Mouse (Mus musculus) heart, embryonic 12.5 days (tissue): ENCODE results near the gene Gp6. TPM values are rescaled to one million over a fixed set of nuclear protein-coding genes. Genes with fewer than 3 reads are reported as not detected.

Experiments used
- ATAC-seq: fragments of 200-750 bp; cut with Nextera tagmentation; 2 replicates; pipeline ENCODE4 v1.8.0; 2017; ENCODE audit warnings: moderate TSS enrichment, moderate library complexity; ENCODE audit not compliant: insufficient number of reproducible peaks, low FRiP score
- H3K27ac ChIP-seq: fragments of 300-500 bp; sonication (generic); 2 replicates; pipeline ENCODE4 v1.5.1; 2016; ENCODE audit warnings: mild to moderate bottlenecking, moderate library complexity; ENCODE audit not compliant: poor library complexity, severe bottlenecking
- H3K27me3 ChIP-seq: fragments of 300-500 bp; sonication (generic); replicated peaks from 2 replicates; pipeline ENCODE4 v1.6.1; 2016; ENCODE audit warnings: mild to moderate bottlenecking, moderate library complexity
- H3K36me3 ChIP-seq: fragments of 300-500 bp; sonication (generic); 2 replicates; pipeline ENCODE4 v1.6.1; 2016; ENCODE audit warnings: mild to moderate bottlenecking, moderate library complexity
- H3K4me1 ChIP-seq: fragments of 300-500 bp; sonication (generic); replicated peaks from 2 replicates; pipeline ENCODE4 v1.6.1; 2016; ENCODE audit warnings: mild to moderate bottlenecking
- H3K4me2 ChIP-seq: fragments of 300-500 bp; sonication (generic); 2 replicates; pipeline ENCODE4 v1.6.1; 2016; ENCODE audit warnings: mild to moderate bottlenecking, moderate library complexity
- H3K4me3 ChIP-seq: fragments of 300-500 bp; sonication (generic); 2 replicates; pipeline ENCODE4 v1.5.1; 2016; ENCODE audit warnings: mild to moderate bottlenecking
- H3K9ac ChIP-seq: fragments of 300-500 bp; sonication (generic); 2 replicates; pipeline ENCODE4 v1.6.1; 2016; ENCODE audit warnings: mild to moderate bottlenecking, moderate library complexity
- H3K9me3 ChIP-seq: fragments of 300-500 bp; sonication (generic); replicated peaks from 2 replicates; pipeline ENCODE4 v1.6.1; 2016; ENCODE audit warnings: mild to moderate bottlenecking, moderate library complexity
- WGBS: fragments of 180-500 bp; shearing (Covaris S2); methylation state at CpG from one replicate; pipeline ENCODE4 v1.1.7; 2016; 5-methylcytosine and 5-hydroxymethylcytosine counted together
- polyA plus RNA-seq: library from polyadenylated mRNA; unstranded; fragments of >200 nt; fragmentation: Nextera tagmentation; extraction: Ambion mirVana; gene quantifications from 2 replicates; pipeline ENCODE4 v1.2.1, GENCODE M21; 2016

Gene Gp6
- 0.47 and 1.3 TPM in 2 replicates for polyA plus RNA-seq

DNA sequence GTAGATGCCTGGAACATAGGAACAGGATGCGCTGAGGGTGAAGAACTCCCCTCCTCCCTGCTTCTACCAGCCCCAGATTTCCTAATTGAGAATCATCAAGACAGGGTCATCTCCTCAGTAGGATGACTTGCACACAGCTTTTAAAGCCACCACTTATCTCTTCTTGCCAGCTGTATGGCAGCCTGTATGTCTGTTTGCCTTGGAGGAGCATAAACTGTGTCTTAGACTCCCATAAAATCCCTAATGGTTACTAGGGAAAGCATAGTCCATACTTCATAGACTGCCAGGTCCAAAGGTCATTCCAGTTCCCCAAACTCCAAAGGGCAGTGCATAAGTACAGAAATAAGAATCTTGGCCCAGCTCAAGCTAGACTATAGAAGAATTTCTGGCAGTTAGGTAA lies at the start of gene Gp6:
Gene Gp6, minus strand, starts transcription at position 15 of the 400 bp plus-strand sequence.
- no peaks in the 10 kb centered on the region for H3K4me1 ChIP-seq
- no peak within 1 kb of the TSS for H3K4me3 ChIP-seq
- ATAC-seq, result no peak
- no peak within 1 kb of the TSS for H3K27ac ChIP-seq
- H3K36me3 ChIP-seq, result no peaks in the 10 kb centered on the region
- no peak within 1 kb of the TSS for H3K9ac ChIP-seq
- WGBS, result 76% methylated on average over 1 of the region's 1 CpGs
- H3K9me3 ChIP-seq, result no peaks in the 10 kb centered on the region
- no peak within 1 kb of the TSS for H3K4me2 ChIP-seq
- no peaks in the 10 kb centered on the region for H3K27me3 ChIP-seq

DNA sequence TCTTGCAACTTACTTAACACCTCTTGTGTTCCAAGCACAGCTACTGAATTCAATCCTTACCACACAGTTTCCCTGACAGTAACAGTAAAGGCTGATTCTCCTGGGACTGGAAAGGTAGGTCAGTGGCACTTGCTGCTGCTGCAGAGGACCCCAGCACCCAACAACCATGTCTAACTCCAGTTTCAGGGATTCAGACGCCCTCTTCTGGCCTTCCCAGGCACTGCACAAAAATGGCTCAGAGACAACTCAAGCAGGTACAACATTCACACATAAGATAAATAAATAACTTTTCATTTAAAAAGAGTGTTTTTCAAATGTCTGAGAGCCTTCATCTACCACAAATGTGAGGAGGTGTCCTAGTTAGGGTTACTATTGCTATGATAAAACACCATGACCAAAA lies 49.6 kb upstream of the Gp6 start:
- no peaks in the 10 kb centered on the region; the same call in 1 of the 2 replicates for H3K9me3 ChIP-seq
- no peak overlapping the region for H3K27ac ChIP-seq
- no peak overlapping the region for H3K4me2 ChIP-seq
- ATAC-seq, result no peak
- H3K27me3 ChIP-seq, result no peaks in the 10 kb centered on the region
- H3K4me1 ChIP-seq, result peaks cover 6% of the 10 kb centered on the region
- H3K4me3 ChIP-seq, result no peak overlapping the region
- 0% methylated on average over 1 of the region's 1 CpGs for WGBS
- H3K36me3 ChIP-seq, result peaks cover 24% of the 10 kb centered on the region
- no peak overlapping the region for H3K9ac ChIP-seq

DNA sequence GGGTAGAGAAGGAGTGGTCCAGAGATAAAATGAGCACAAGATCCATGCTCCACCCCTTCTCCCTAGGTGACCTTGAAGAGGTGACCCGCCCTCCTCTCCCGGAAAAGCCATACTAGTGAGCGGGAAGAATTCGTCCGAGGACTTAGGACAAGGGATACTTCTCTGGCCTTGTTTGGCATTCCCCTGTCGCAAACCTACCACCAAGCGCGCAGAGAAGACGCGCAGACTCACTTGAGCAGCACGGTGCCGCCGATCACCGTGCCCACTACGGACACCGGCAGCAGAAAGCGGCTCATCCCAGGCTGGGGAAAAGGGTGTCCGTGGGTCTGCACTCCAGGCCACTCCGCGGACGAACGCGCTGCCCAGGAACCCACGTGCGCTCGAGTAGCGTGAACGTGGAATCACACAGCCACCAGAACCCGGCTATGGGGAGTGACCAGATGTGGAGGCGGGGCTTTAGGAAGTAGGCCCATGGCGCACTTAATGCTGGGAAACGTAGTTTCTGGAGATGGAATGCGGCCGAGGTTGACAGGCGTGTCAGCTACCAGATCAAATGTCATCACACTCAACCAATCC lies 47.8 kb upstream of the Gp6 start, which contains the start of gene Rdh13:
Gene Rdh13, minus strand, starts transcription at position 434 of the 576 bp plus-strand sequence.
- Histone ChIP-seq H3K27me3 (no peaks in the 10 kb centered on the region), H3K4me1 (peaks cover 6% of the 10 kb centered on the region), H3K36me3 (peaks cover 43% of the 10 kb centered on the region), H3K4me3 (peak within 1 kb of the TSS; percentile 83), H3K4me2 (peak within 1 kb of the TSS; percentile 67), H3K27ac (peak within 1 kb of the TSS; percentile 90), H3K9me3 (no peaks in the 10 kb centered on the region; the same call in 1 of the 2 replicates), H3K9ac (peak within 1 kb of the TSS; percentile 84)
- ATAC-seq, result peak; percentile 95
- WGBS, result under 1% methylated on average over 35 of the region's 35 CpGs

DNA sequence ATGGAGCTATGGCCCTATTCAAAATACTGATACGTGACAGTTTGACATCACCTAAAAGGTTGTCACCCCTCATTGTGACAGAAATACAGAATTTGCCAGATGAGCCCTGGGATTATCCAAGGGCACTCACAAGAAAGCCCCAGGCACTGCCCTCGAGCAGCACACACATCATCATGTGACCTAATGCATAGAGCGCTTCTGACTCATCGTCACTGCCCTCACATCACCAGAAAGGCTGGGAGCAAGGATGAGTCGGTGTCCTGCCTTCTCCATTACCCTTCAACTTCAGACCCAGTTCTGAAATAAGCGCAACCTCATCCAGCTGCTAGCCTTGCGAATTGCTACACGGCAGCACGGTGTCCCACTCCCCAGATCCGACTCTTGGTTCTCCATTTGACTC lies 43.0 kb upstream of the Gp6 start:
- no peaks in the 10 kb centered on the region for H3K27me3 ChIP-seq
- no peak for ATAC-seq
- H3K9me3 ChIP-seq, result no peaks in the 10 kb centered on the region
- no peak overlapping the region for H3K9ac ChIP-seq
- H3K4me2 ChIP-seq, result no peak overlapping the region
- H3K4me1 ChIP-seq, result peaks cover 6% of the 10 kb centered on the region
- 88% methylated on average over 10 of the region's 10 CpGs for WGBS
- H3K4me3 ChIP-seq, result no peak overlapping the region
- H3K27ac ChIP-seq, result no peak overlapping the region
- peaks cover 84% of the 10 kb centered on the region for H3K36me3 ChIP-seq

DNA sequence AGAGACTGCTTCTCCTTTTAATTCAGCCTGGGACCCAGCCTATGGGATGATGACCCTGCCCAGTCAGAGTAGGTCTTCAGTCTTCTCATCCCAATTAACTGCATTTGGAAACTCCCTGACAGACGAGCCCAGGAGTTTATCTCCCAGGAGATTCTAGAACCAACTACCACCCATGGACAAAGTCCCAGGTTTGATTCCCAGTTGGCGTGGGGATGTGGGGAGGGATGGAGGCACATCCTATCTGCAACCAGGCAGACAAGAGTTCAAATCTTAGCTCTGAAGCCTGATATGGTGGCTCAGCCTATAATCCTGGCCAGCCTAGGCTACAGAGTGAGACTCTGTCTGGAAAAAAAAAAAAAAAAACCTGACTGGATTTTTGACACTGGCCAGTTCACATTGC lies 40.2 kb upstream of the Gp6 start:
- Histone ChIP-seq H3K4me1 (no peaks in the 10 kb centered on the region), H3K4me3 (no peak overlapping the region), H3K9me3 (no peaks in the 10 kb centered on the region), H3K9ac (no peak overlapping the region), H3K27ac (no peak overlapping the region), H3K4me2 (no peak overlapping the region), H3K27me3 (no peaks in the 10 kb centered on the region), H3K36me3 (peaks cover 93% of the 10 kb centered on the region)
- ATAC-seq, result no peak
- 84% methylated on average over 2 of the region's 2 CpGs for WGBS

DNA sequence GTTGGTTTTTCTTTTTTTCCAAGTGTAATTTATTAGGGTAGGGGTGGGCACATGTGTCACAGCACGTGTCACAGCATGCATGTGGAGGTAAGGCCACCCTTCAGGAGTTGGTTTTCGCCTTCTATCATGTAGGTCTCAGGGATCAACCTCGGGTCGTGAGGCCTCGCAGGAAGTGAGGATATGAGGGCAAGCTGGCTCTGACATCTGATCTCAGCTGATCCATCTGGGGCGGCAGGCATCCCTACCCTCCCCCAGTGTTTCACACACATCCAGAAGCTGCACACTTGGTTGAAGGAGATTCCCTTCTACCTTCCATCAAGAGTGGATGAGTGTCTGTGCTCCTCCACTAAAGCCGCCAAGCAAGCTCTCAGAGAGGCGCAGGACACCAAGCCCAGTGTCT lies 34.5 kb upstream of the Gp6 start:
- Histone ChIP-seq H3K4me2 (no peak overlapping the region), H3K36me3 (peaks cover 91% of the 10 kb centered on the region), H3K4me3 (no peak overlapping the region), H3K9ac (no peak overlapping the region), H3K4me1 (no peaks in the 10 kb centered on the region), H3K27ac (no peak overlapping the region), H3K27me3 (no peaks in the 10 kb centered on the region), H3K9me3 (no peaks in the 10 kb centered on the region)
- WGBS, result 89% methylated on average over 8 of the region's 8 CpGs
- ATAC-seq, result no peak

DNA sequence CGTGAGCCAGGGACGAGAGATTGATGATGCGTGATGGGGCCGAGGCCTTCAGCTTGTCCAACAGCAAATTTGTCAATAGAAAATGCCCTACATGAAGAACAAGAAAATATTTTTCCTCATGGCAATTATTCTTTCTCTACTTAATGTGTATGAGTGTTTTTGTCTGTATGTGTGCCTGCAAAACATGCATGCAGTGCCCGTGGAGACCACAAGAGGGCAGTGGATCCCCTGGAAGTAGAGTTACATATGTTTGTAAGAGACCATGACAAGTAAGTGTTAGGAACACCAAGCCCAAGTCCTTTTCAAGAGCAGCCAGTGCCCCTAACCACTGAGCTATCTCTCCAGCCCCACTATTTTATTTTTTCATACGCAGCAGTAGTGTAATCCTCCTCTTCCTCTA lies 34.0 kb upstream of the Gp6 start:
- Histone ChIP-seq H3K27me3 (no peaks in the 10 kb centered on the region), H3K36me3 (peaks cover 91% of the 10 kb centered on the region), H3K9ac (no peak overlapping the region), H3K4me1 (no peaks in the 10 kb centered on the region), H3K4me3 (no peak overlapping the region), H3K9me3 (no peaks in the 10 kb centered on the region), H3K27ac (no peak overlapping the region), H3K4me2 (no peak overlapping the region)
- ATAC-seq, result no peak
- WGBS, result 77% methylated on average over 6 of the region's 6 CpGs

DNA sequence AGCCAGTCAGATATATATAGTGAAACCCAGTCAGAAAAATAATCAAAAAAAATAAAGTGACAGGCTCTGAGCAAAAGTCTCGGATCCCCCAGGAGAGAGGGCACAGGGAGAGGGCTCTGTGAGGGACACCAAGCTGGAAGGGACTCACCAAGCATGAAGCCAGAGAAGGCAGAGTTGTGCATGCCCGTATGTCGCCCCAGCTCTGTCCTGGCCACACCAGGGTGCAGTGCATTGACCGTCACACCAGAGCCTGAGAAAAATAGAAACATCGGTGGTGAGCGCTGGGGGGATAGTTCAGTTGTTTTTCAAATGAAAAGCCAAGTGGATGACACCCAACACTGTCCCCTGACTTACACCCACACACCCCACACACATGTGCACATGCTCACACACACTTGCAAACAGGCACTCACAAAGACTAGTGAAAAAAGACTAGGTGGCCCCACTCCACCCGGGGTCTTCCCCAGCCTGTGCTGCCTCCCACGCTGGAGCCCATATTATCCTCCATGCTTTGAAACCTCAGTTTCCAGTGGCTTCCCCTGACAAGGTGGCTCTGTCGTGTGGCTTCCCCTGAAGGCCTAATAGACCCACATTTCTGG lies 32.8 kb upstream of the Gp6 start:
- H3K27ac ChIP-seq, result no peak overlapping the region
- H3K9ac ChIP-seq, result no peak overlapping the region
- ATAC-seq, result no peak
- H3K9me3 ChIP-seq, result no peaks in the 10 kb centered on the region
- H3K4me1 ChIP-seq, result no peaks in the 10 kb centered on the region
- H3K4me2 ChIP-seq, result no peak overlapping the region
- peaks cover 92% of the 10 kb centered on the region for H3K36me3 ChIP-seq
- H3K4me3 ChIP-seq, result no peak overlapping the region
- 96% methylated on average over 9 of the region's 9 CpGs for WGBS
- no peaks in the 10 kb centered on the region for H3K27me3 ChIP-seq

DNA sequence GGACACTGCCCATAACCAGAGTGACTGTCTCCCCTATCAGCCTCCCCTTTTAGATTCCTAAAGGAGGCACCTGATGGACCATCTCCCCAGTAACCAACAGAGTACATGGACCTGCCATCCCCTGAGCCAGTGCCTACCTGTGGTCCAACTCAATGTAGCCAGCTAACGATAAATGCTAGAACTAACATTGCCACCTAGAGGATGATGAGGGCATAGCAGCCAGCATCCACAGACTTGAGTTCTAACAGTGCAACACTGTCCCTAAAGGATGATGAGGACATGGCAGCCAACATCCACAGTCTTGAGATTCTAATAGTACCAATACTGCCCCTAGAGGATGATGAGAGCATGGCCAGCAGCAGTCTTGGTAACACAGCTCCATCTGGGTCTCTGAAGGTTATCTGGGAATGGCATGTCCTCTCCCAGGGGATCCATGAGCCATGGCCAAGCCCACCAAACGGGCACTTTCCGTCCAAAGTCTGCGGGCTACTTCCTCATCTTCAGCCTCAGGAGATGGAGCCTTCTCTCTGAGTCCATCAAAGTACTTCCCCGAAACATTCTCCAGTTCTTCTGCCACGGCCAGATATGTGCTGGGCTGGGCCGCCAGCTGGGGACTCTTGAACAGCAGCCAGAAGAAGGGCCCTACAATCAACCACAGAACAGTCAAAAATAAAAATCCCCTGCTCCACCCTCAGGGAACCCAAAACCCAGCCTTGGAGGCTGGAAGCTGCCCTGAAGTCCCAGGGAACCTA lies 29.8 kb upstream of the Gp6 start:
- Histone ChIP-seq H3K27me3 (no peaks in the 10 kb centered on the region), H3K27ac (no peak overlapping the region), H3K36me3 (peaks cover 79% of the 10 kb centered on the region), H3K4me3 (no peak overlapping the region), H3K4me2 (no peak overlapping the region), H3K4me1 (no peaks in the 10 kb centered on the region), H3K9ac (no peak overlapping the region), H3K9me3 (no peaks in the 10 kb centered on the region)
- 67% methylated on average over 7 of the region's 7 CpGs for WGBS
- peak; percentile 84 for ATAC-seq

DNA sequence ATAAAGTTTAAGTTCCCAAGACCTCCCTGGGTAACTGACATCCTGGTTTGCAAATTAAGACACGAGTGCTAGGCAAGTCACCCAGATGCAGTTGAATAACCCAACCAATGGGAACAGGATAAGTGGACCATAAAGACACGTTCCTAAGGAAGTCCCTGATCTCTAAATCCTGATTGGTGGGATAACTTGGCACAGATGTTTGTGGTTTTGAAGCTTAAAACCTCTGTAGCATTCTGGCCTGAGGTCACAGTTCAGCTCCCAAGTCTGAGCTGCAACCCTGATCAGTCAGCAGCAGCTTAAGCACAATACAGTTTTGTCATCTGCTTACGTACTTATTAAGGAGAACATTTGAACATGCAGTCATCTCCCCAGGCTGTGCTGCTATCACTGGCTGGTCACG lies 22.7 kb upstream of the Gp6 start:
- Histone ChIP-seq H3K27ac (no peak overlapping the region), H3K4me3 (no peak overlapping the region), H3K4me1 (no peaks in the 10 kb centered on the region), H3K27me3 (no peaks in the 10 kb centered on the region), H3K4me2 (no peak overlapping the region), H3K9me3 (no peaks in the 10 kb centered on the region), H3K36me3 (peaks cover 15% of the 10 kb centered on the region), H3K9ac (no peak overlapping the region)
- WGBS, result 59% methylated on average over 4 of the region's 4 CpGs
- no peak for ATAC-seq

DNA sequence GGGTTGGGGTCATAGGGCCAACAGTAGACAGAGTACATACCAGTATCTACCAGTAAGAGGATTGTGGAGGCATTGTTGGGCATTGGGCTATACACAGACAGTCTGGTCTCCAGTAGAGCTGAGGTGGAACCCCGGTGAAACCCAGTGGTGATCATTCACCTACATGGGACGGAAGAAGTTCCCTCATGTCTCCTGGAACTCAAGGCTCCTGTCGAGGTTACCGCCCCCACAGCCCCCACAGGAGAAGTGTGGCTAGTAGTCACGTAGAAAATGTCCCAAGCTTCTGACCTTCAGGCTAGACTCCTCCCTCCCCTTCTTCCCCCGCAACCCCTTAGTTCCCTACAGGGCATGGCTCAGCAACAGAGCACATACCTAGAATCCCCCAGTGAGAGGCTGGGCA lies 22.1 kb upstream of the Gp6 start:
- H3K9me3 ChIP-seq, result no peaks in the 10 kb centered on the region
- no peaks in the 10 kb centered on the region for H3K4me1 ChIP-seq
- H3K36me3 ChIP-seq, result peaks cover 9% of the 10 kb centered on the region
- H3K4me2 ChIP-seq, result no peak overlapping the region
- no peak for ATAC-seq
- H3K27ac ChIP-seq, result no peak overlapping the region
- 81% methylated on average over 6 of the region's 6 CpGs for WGBS
- no peak overlapping the region for H3K4me3 ChIP-seq
- no peak overlapping the region for H3K9ac ChIP-seq
- H3K27me3 ChIP-seq, result no peaks in the 10 kb centered on the region
